Mouse (Mus musculus) left cerebral cortex, postnatal 4 days (tissue): ENCODE results near the gene Lcn4. TPM values are rescaled to one million over a fixed set of nuclear protein-coding genes. Genes with fewer than 3 reads are reported as not detected.
A peak's percentile ranks its signal among the peaks of the same experiment; 100 is the strongest.

Source experiments
- DNase-seq: peaks from one replicate; pipeline ENCODE4 v3.0.0-alpha.2; 2022
- intact Hi-C: fragments of 180-260 bp; cut with DNase I; formaldehyde crosslinking; loops from one replicate; pipeline ENCODE4 v1.15.1; 2025
- total RNA-seq, 2 experiments: library from RNA; stranded (reverse); gene quantifications; 2 replicates each; pipeline ENCODE4 v1.2.3; 2021

The Lcn4 gene
- total RNA-seq, 2 experiments from 2014 or later: not detected

- DNase-seq: no peak
- intact Hi-C loops: loop anchor here (5.0 kb wide), 1 partner anchor 183 kb away; no protein-coding TSS in a partner anchor
Observed at GRCm38 (mm10) chr2:26635489-26636324, 35.4 kb downstream of the Lcn4 start.

GRCm38 (mm10) chr2:26634629-26635488, 36.2 kb downstream of the Lcn4 start:
- no peak for DNase-seq
- intact Hi-C loops: loop anchor here (5.0 kb wide), 1 partner anchor 183 kb away; no protein-coding TSS in a partner anchor

GRCm38 (mm10) chr2:26633953-26634530, 37.0 kb downstream of the Lcn4 start:
- DNase-seq: no peak
- intact Hi-C loops: no loop called here

GRCm38 (mm10) chr2:26632541-26633395, 38.3 kb downstream of the Lcn4 start:
- DNase-seq: no peak
- intact Hi-C loops: no loop called here

- no peak for DNase-seq
- intact Hi-C loops: no loop called here
Observed at GRCm38 (mm10) chr2:26628792-26629437, 42.2 kb downstream of the Lcn4 start.

- intact Hi-C loops: no loop called here
Observed at GRCm38 (mm10) chr2:26627921-26628739, 43.0 kb downstream of the Lcn4 start, which contains the start of gene Fam69b. Gene Fam69b, plus strand, starts transcription at chr2:26628457.

GRCm38 (mm10) chr2:26626081-26626480, 45.0 kb downstream of the Lcn4 start:
- intact Hi-C loops: no loop called here

More at GRCm38 (mm10) chr2:26627921-26628739, 43.0 kb downstream of the Lcn4 start, which contains the start of gene Fam69b:
- peak; percentile 92 for DNase-seq

GRCm38 (mm10) chr2:26625419-26625818, 45.7 kb downstream of the Lcn4 start:
- intact Hi-C loops: no loop called here
- no peak for DNase-seq

More at GRCm38 (mm10) chr2:26626081-26626480, 45.0 kb downstream of the Lcn4 start:
- DNase-seq: no peak

GRCm38 (mm10) chr2:26622984-26623383, 48.1 kb downstream of the Lcn4 start:
- intact Hi-C loops: no loop called here
- DNase-seq: no peak

- DNase-seq: no peak
- intact Hi-C loops: no loop called here
Observed at GRCm38 (mm10) chr2:26621246-26621645, 49.8 kb downstream of the Lcn4 start.

GRCm38 (mm10) chr2:26617928-26618327, 53.2 kb downstream of the Lcn4 start:
- DNase-seq: no peak
- intact Hi-C loops: no loop called here

Other genes with a start within 250 kb of the Lcn4 start
- gene Sec16a, start 226.1 kb downstream of the Lcn4 start, total RNA-seq: 10 to 100 TPM; 52.3 to 52.6 TPM
- 10 to 100 TPM; 39.5 to 42.1 TPM for gene Notch1, start 154.6 kb downstream of the Lcn4 start, total RNA-seq
- 10 to 100 TPM; 73.0 to 78.3 TPM for gene Egfl7, start 91.3 kb downstream of the Lcn4 start, total RNA-seq
- gene Gm20532, start 84.6 kb downstream of the Lcn4 start, total RNA-seq: not detected
- 1 to 10 TPM; 2.8 to 3.9 TPM for gene Agpat2, start 66.9 kb downstream of the Lcn4 start, total RNA-seq
- 10 to 100 TPM; 81.8 to 85.1 TPM for gene Fam69b, start 42.8 kb downstream of the Lcn4 start, total RNA-seq
- gene Abo, start 193.7 kb upstream of the Lcn4 start, total RNA-seq: not detected
- 10 to 100 TPM; 32.3 to 33.8 TPM for gene Surf6, start 231.6 kb upstream of the Lcn4 start, total RNA-seq
- gene Med22, start 239.4 kb upstream of the Lcn4 start, total RNA-seq: 10 to 100 TPM; 52.3 to 56.2 TPM
- 100 to 1,000 TPM; 422 to 425 TPM for gene Rpl7a, start 239.5 kb upstream of the Lcn4 start, total RNA-seq
- gene Surf2, start 245.1 kb upstream of the Lcn4 start, total RNA-seq: 10 to 100 TPM; 34.8 to 35.1 TPM
- 10 to 100 TPM; 69.5 to 72.4 TPM for gene Surf1, start 245.2 kb upstream of the Lcn4 start, total RNA-seq